Mouse (Mus musculus) forebrain, postnatal 0 days (tissue): ENCODE results near the gene Fbxw11. TPM values are rescaled to one million over a fixed set of nuclear protein-coding genes. Genes with fewer than 3 reads are reported as not detected.
"Not testable (repeated sequence)": the region's sequence is repeated elsewhere in the genome, so short reads cannot be mapped to it uniquely, and the experiment has no call there.

Experiments
- ATAC-seq: fragments of 200-750 bp; cut with Nextera tagmentation; 2 replicates; pipeline ENCODE4 v1.8.0; 2017; ENCODE audit warnings: mild to moderate bottlenecking, moderate library complexity
- DNase-seq: peaks from one replicate; pipeline ENCODE4 v3.0.0-alpha.2; 2015
- H3K27ac ChIP-seq: fragments of 300-500 bp; sonication (generic); 2 replicates; pipeline ENCODE4 v1.5.1; 2014; ENCODE audit warnings: low read depth, mild to moderate bottlenecking, antibody characterized with exemption, low read length, moderate library complexity, mixed read lengths
- H3K27me3 ChIP-seq: fragments of 300-500 bp; sonication (generic); 2 replicates; pipeline ENCODE4 v1.6.1; 2014; ENCODE audit warnings: mild to moderate bottlenecking, low read length, mixed read lengths; ENCODE audit not compliant: insufficient read depth
- H3K36me3 ChIP-seq: fragments of 300-500 bp; sonication (generic); 2 replicates; pipeline ENCODE4 v1.6.1; 2014; ENCODE audit warnings: mild to moderate bottlenecking, moderate library complexity; ENCODE audit not compliant: insufficient read depth
- H3K4me1 ChIP-seq: fragments of 300-500 bp; sonication (generic); 2 replicates; pipeline ENCODE4 v1.6.1; 2014; ENCODE audit warnings: antibody characterized with exemption; ENCODE audit not compliant: insufficient read depth
- H3K4me2 ChIP-seq: fragments of 300-500 bp; sonication (generic); 2 replicates; pipeline ENCODE4 v1.6.1; 2014; ENCODE audit warnings: low read depth, mild to moderate bottlenecking, moderate library complexity
- H3K4me3 ChIP-seq: fragments of 300-500 bp; sonication (generic); 2 replicates; pipeline ENCODE4 v1.5.1; 2014; ENCODE audit warnings: low read depth, low read length, mixed read lengths
- H3K9ac ChIP-seq: fragments of 300-500 bp; sonication (generic); 2 replicates; pipeline ENCODE4 v1.6.1; 2014; ENCODE audit warnings: mild to moderate bottlenecking
- H3K9me3 ChIP-seq: fragments of 300-500 bp; sonication (generic); 2 replicates; pipeline ENCODE4 v1.6.1; 2016; ENCODE audit warnings: low read length
- CTCF ChIP-seq: sonication (generic); IDR thresholded peaks from 2 replicates; pipeline ENCODE4 v1.5.1; 2016; ENCODE audit warnings: antibody characterized with exemption, control low read depth, low read depth
- WGBS: fragments of 180-500 bp; shearing (Covaris S2); extraction: QIAGEN DNeasy Blood & Tissue Kit; methylation state at CpG from one replicate; pipeline ENCODE4 v1.1.7; 2014; 5-methylcytosine and 5-hydroxymethylcytosine counted together
- polyA plus RNA-seq: library from polyadenylated mRNA; unstranded; fragments of >200 nt; fragmentation: Nextera tagmentation; extraction: Ambion mirVana; gene quantifications from 2 replicates; pipeline ENCODE4 v1.2.1, GENCODE M21; 2015
- total RNA-seq: library from RNA; depleted of rRNA; stranded (reverse); fragments of >200 nt; gene quantifications from 2 replicates; pipeline ENCODE4 v1.2.3, GENCODE M21; 2014

The Fbxw11 gene
- total and polyA plus RNA-seq, 2 experiments from 2014 or later: 110 to 161 TPM

- WGBS: 96% methylated on average over 2 of the region's 2 CpGs
- Histone ChIP-seq H3K9me3 (no peaks in the 10 kb centered on the region), H3K36me3 (peaks cover 4% of the 10 kb centered on the region; the same call in 1 of the 2 replicates), H3K27me3 (no peaks in the 10 kb centered on the region), H3K27ac (no peak overlapping the region), H3K9ac (no peak overlapping the region), H3K4me2 (no peak overlapping the region), H3K4me1 (no peaks in the 10 kb centered on the region), H3K4me3 (no peak overlapping the region)
- DNase-seq (no peak), ATAC-seq (no peak)
- no peak for TF ChIP-seq CTCF
Measured at GRCm38 (mm10) chr11:32714896-32715295, 72.4 kb downstream of the Fbxw11 start.

- ATAC-seq (no peak), DNase-seq (no peak)
- 89% methylated on average over 6 of the region's 6 CpGs for WGBS
- Histone ChIP-seq H3K27ac (no peak overlapping the region), H3K4me1 (no peaks in the 10 kb centered on the region), H3K4me2 (no peak overlapping the region), H3K9me3 (no peaks in the 10 kb centered on the region), H3K27me3 (no peaks in the 10 kb centered on the region), H3K4me3 (no peak overlapping the region), H3K9ac (no peak overlapping the region), H3K36me3 (peaks cover 4% of the 10 kb centered on the region; the same call in 1 of the 2 replicates)
- no peak for TF ChIP-seq CTCF
Measured at GRCm38 (mm10) chr11:32715495-32715894, 73.0 kb downstream of the Fbxw11 start.

DNA sequence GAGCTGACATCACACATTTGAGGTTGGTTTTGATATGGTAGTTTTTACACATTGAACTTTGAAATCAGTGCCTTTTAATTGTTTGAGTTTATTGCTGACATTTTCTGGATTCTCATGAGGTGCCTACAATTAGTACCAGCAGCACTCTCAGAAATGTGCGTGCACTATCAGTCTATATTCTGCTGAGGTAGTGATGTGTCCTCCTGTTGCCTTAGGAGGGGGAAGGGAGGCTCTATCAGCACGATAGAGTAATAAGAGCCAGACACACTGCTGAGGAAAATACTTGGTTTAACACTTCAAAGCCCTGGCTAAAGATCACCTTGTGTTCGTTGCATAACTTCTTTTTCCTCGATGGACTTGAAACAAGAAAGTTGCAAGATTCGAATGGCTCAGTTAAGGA is 73.4 kb downstream of the Fbxw11 start:
- H3K36me3 ChIP-seq: peaks cover 4% of the 10 kb centered on the region; the same call in 1 of the 2 replicates
- no peaks in the 10 kb centered on the region for H3K4me1 ChIP-seq
- H3K9ac ChIP-seq: no peak overlapping the region
- H3K27me3 ChIP-seq: no peaks in the 10 kb centered on the region
- H3K4me2 ChIP-seq: no peak overlapping the region
- H3K27ac ChIP-seq: no peak overlapping the region
- WGBS: 76% methylated on average over 5 of the region's 5 CpGs
- H3K4me3 ChIP-seq: no peak overlapping the region
- H3K9me3 ChIP-seq: no peaks in the 10 kb centered on the region
- TF ChIP-seq CTCF: no peak
- no peak for ATAC-seq
- DNase-seq: no peak

- TF ChIP-seq CTCF: no peak
- no peak overlapping the region for H3K4me3 ChIP-seq
- no peaks in the 10 kb centered on the region for H3K9me3 ChIP-seq
- H3K4me2 ChIP-seq: no peak overlapping the region
- H3K27me3 ChIP-seq: no peaks in the 10 kb centered on the region
- DNase-seq (no peak), ATAC-seq (no peak)
- peaks cover 4% of the 10 kb centered on the region; the same call in 1 of the 2 replicates for H3K36me3 ChIP-seq
- H3K4me1 ChIP-seq: no peaks in the 10 kb centered on the region
- no peak overlapping the region for H3K27ac ChIP-seq
- H3K9ac ChIP-seq: no peak overlapping the region
- WGBS: 68% methylated on average over 4 of the region's 4 CpGs
Measured at GRCm38 (mm10) chr11:32716876-32717275, 74.4 kb downstream of the Fbxw11 start.

DNA sequence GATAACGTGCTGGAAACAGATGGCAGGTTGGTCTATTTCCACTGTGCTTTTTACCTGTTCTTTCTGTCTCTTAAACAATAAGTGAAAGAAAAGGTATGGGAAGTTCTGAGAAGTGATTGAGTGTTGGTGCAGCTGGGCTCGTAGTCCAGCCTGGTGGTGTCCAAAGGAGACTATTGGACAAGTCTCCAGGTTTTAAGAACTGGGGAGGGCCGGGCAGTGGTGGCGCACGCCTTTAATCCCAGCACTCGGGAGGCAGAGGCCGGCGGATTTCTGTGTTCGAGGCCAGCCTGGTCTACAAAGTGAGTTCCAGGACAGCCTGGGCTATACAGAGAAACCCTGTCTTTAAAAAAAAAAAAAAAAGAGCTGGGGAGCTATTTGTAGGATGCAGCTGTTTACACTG is 75.2 kb downstream of the Fbxw11 start:
- H3K4me2 ChIP-seq, H3K9me3 ChIP-seq, H3K36me3 ChIP-seq, H3K27ac ChIP-seq, H3K4me3 ChIP-seq, H3K9ac ChIP-seq, H3K27me3 ChIP-seq, ATAC-seq, DNase-seq, H3K4me1 ChIP-seq: not testable (repeated sequence)
- WGBS: 88% methylated on average over 9 of the region's 9 CpGs

- no peak overlapping the region for H3K4me3 ChIP-seq
- no peak overlapping the region for H3K9ac ChIP-seq
- DNase-seq (no peak), ATAC-seq (no peak)
- no peak overlapping the region for H3K4me2 ChIP-seq
- H3K27ac ChIP-seq: no peak overlapping the region
- no peak for TF ChIP-seq CTCF
- H3K27me3 ChIP-seq: no peaks in the 10 kb centered on the region
- 51% methylated on average over 2 of the region's 2 CpGs for WGBS
- H3K9me3 ChIP-seq: no peaks in the 10 kb centered on the region
- H3K4me1 ChIP-seq: no peaks in the 10 kb centered on the region
- H3K36me3 ChIP-seq: no peaks in the 10 kb centered on the region
Measured at GRCm38 (mm10) chr11:32718371-32718770, 75.8 kb downstream of the Fbxw11 start.

DNA sequence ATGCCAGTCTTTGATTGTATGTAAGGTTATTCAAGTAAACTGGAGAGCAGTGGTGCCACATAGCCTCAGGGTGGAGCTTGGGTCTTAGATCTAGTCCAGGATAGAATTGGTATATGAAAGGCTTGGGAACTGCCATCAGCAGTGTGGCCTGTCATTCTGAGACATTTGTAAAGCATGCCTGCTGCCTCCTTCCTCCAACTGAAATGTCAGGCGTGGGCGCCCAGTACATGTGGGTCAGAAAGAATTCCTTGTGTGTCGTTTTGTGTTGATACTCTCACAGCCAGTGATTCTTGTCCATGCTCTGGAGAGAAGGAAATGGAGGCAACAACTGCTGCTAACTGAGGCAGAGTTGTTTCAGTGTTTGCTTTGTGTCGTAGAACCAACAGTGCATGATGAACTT is 76.5 kb downstream of the Fbxw11 start:
- H3K36me3 ChIP-seq: no peaks in the 10 kb centered on the region
- DNase-seq: no peak
- no peaks in the 10 kb centered on the region for H3K4me1 ChIP-seq
- H3K4me2 ChIP-seq: no peak overlapping the region
- H3K9me3 ChIP-seq: no peaks in the 10 kb centered on the region
- TF ChIP-seq CTCF: no peak
- no peak overlapping the region for H3K4me3 ChIP-seq
- no peaks in the 10 kb centered on the region for H3K27me3 ChIP-seq
- no peak overlapping the region for H3K9ac ChIP-seq
- 86% methylated on average over 4 of the region's 4 CpGs for WGBS
- no peak for ATAC-seq
- H3K27ac ChIP-seq: no peak overlapping the region

GRCm38 (mm10) chr11:32722653-32723052 is 80.1 kb downstream of the Fbxw11 start:
- Histone ChIP-seq H3K27me3 (no peaks in the 10 kb centered on the region), H3K36me3 (no peaks in the 10 kb centered on the region), H3K4me2 (no peak overlapping the region), H3K27ac (no peak overlapping the region), H3K4me3 (no peak overlapping the region), H3K9me3 (no peaks in the 10 kb centered on the region), H3K9ac (no peak overlapping the region), H3K4me1 (no peaks in the 10 kb centered on the region)
- no peak for TF ChIP-seq CTCF
- ATAC-seq (no peak), DNase-seq (no peak)
- 92% methylated on average over 5 of the region's 5 CpGs for WGBS
